Mouse (Mus musculus): Measurements from ENCODE around the gene Ncmap. TPM values are rescaled to one million over a fixed set of nuclear protein-coding genes. Genes with fewer than 3 reads are reported as not detected.
"Not testable (repeated sequence)": the region's sequence is repeated elsewhere in the genome, so short reads cannot be mapped to it uniquely, and the experiment has no call there.

Ncmap gene
- polyA plus RNA-seq, 1 experiment from 2014 or later: 1.3 TPM

DNA sequence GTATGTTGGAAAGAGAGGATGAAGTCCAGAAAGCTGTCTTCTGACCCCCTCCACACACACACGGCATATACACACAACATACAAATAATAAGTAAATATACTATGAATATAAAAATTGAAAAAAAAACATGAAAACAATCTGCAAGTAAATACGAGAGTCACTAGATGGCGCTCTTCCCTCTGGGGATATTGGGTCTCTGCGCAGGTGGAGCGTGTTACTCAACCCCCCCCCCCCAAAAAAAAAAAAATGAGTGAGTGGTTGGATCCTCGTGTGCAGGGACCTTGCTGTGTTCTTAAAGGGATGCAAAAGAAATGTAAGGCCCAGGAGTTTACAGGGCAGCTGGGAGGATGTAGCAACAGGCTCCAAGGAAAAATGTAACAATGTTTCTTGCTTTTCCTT lies 39.3 kb downstream of the Ncmap start:
- no peak overlapping the region for H3K4me2 ChIP-seq (ENCODE audit: low read depth, low read length)
- DNase-seq (ENCODE audit: low spot score): peak; percentile 82
- H3K9ac ChIP-seq (replicated peaks; ENCODE audit: low read length): no peak overlapping the region
- no peak overlapping the region for H3K27ac ChIP-seq (replicated peaks; ENCODE audit: low read depth, low read length)
- no peaks in the 10 kb centered on the region for H3K9me3 ChIP-seq (replicated peaks; ENCODE audit: control insufficient read depth, low read length)
- H3K4me3 ChIP-seq (ENCODE audit: low read depth, low read length): no peak overlapping the region
- H3K4me1 ChIP-seq (ENCODE audit: control insufficient read depth, insufficient read depth, low read length): peaks cover 4% of the 10 kb centered on the region
- ATAC-seq (replicated peaks; ENCODE audit: insufficient number of reproducible peaks, low FRiP score, low TSS enrichment, low read depth): no peak
- no peaks in the 10 kb centered on the region for H3K27me3 ChIP-seq (ENCODE audit: control insufficient read depth, insufficient read depth, low read length)
- under 1% methylated on average over 5 of the region's 6 CpGs for WGBS
- H3K36me3 ChIP-seq (replicated peaks; ENCODE audit: control insufficient read depth, insufficient read depth, low read depth, low read length): no peaks in the 10 kb centered on the region

GRCm38 (mm10) chr4:135357221-135357920 lies 40.7 kb downstream of the Ncmap start:
- whole genome bisulfite sequencing: 82% methylated on average over 12 of the region's 12 CpGs
- no peaks in the 10 kb centered on the region for H3K27me3 ChIP-seq (ENCODE audit: control insufficient read depth, insufficient read depth, low read length)
- no peak overlapping the region for H3K9ac ChIP-seq (replicated peaks; ENCODE audit: low read length)
- H3K4me3 ChIP-seq (ENCODE audit: low read depth, low read length): no peak overlapping the region
- DNase-seq (ENCODE audit: low spot score): no peak
- H3K36me3 ChIP-seq (replicated peaks; ENCODE audit: control insufficient read depth, insufficient read depth, low read depth, low read length): no peaks in the 10 kb centered on the region
- H3K27ac ChIP-seq (replicated peaks; ENCODE audit: low read depth, low read length): no peak overlapping the region
- no peaks in the 10 kb centered on the region for H3K9me3 ChIP-seq (replicated peaks; ENCODE audit: control insufficient read depth, low read length)
- no peak for ATAC-seq (replicated peaks; ENCODE audit: insufficient number of reproducible peaks, low FRiP score, low TSS enrichment, low read depth)
- H3K4me2 ChIP-seq (ENCODE audit: low read depth, low read length): no peak overlapping the region
- peaks cover 4% of the 10 kb centered on the region for H3K4me1 ChIP-seq (ENCODE audit: control insufficient read depth, insufficient read depth, low read length)

DNA sequence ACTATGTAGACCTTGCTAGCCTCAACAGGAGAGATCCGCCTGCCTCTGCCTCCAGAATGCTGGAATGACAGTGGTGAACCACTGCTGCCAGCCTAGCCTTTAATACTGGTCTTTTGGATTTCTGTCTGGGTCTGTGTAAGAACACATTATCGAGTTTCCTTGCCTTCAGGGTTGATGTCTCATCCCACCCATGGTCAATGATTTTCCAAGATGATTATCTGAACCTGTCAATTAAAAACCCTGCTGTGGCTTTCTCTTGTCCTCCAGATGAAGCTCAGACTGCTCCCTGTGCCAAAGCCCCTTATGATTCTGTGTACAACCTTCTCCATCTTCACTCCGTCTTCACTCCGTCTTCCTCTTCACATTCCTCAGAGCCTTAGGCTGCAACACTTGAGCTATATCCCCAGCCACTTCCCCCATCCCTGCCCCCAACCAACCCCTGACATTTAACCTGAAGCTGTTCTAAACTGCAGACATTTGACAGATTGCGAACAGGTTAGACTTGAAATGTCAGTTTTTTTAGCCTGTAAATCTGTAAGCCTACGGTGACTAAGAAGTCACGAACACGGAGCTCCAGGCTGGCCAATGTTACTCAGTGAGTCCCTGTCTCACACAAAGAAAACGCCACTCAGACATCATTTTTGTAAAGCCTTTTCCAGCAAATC lies 42.0 kb downstream of the Ncmap start:
- 74% methylated on average over 9 of the region's 9 CpGs for WGBS
- DNase-seq (ENCODE audit: low spot score): peak; percentile 52
- no peaks in the 10 kb centered on the region for H3K9me3 ChIP-seq (replicated peaks; ENCODE audit: control insufficient read depth, low read length)
- H3K4me3 ChIP-seq (ENCODE audit: low read depth, low read length): no peak overlapping the region
- H3K27me3 ChIP-seq (ENCODE audit: control insufficient read depth, insufficient read depth, low read length): no peaks in the 10 kb centered on the region
- peaks cover 4% of the 10 kb centered on the region for H3K4me1 ChIP-seq (ENCODE audit: control insufficient read depth, insufficient read depth, low read length)
- H3K4me2 ChIP-seq (ENCODE audit: low read depth, low read length): no peak overlapping the region
- ATAC-seq (replicated peaks; ENCODE audit: insufficient number of reproducible peaks, low FRiP score, low TSS enrichment, low read depth): no peak
- no peak overlapping the region for H3K9ac ChIP-seq (replicated peaks; ENCODE audit: low read length)
- no peak overlapping the region for H3K27ac ChIP-seq (replicated peaks; ENCODE audit: low read depth, low read length)
- peaks cover 2% of the 10 kb centered on the region; the same call in 1 of the 2 replicates for H3K36me3 ChIP-seq (replicated peaks; ENCODE audit: control insufficient read depth, insufficient read depth, low read depth, low read length)

- not testable (repeated sequence) for ATAC-seq (replicated peaks; ENCODE audit: insufficient number of reproducible peaks, low FRiP score, low TSS enrichment, low read depth); H3K4me1 ChIP-seq (ENCODE audit: control insufficient read depth, insufficient read depth, low read length); H3K27ac ChIP-seq (replicated peaks; ENCODE audit: low read depth, low read length); H3K36me3 ChIP-seq (replicated peaks; ENCODE audit: control insufficient read depth, insufficient read depth, low read depth, low read length); H3K9ac ChIP-seq (replicated peaks; ENCODE audit: low read length); H3K4me3 ChIP-seq (ENCODE audit: low read depth, low read length); H3K9me3 ChIP-seq (replicated peaks; ENCODE audit: control insufficient read depth, low read length); H3K27me3 ChIP-seq (ENCODE audit: control insufficient read depth, insufficient read depth, low read length); DNase-seq (ENCODE audit: low spot score); H3K4me2 ChIP-seq (ENCODE audit: low read depth, low read length)
Observed at GRCm38 (mm10) chr4:135354751-135355150, 43.3 kb downstream of the Ncmap start.

- Histone ChIP-seq H3K9ac (replicated peaks; ENCODE audit: low read length) (peak overlapping the region; percentile 99), H3K4me3 (ENCODE audit: low read depth, low read length) (peak overlapping the region; percentile 98), H3K4me2 (ENCODE audit: low read depth, low read length) (peak overlapping the region; percentile 37), H3K9me3 (replicated peaks; ENCODE audit: control insufficient read depth, low read length) (no peaks in the 10 kb centered on the region), H3K4me1 (ENCODE audit: control insufficient read depth, insufficient read depth, low read length) (peaks cover 4% of the 10 kb centered on the region), H3K36me3 (replicated peaks; ENCODE audit: control insufficient read depth, insufficient read depth, low read depth, low read length) (peaks cover 2% of the 10 kb centered on the region; the same call in 1 of the 2 replicates), H3K27me3 (ENCODE audit: control insufficient read depth, insufficient read depth, low read length) (no peaks in the 10 kb centered on the region), H3K27ac (replicated peaks; ENCODE audit: low read depth, low read length) (peak overlapping the region; percentile 95)
- 20% methylated on average over 12 of the region's 12 CpGs for WGBS
- DNase-seq (ENCODE audit: low spot score): no peak
- ATAC-seq (replicated peaks; ENCODE audit: insufficient number of reproducible peaks, low FRiP score, low TSS enrichment, low read depth): no peak
Observed at GRCm38 (mm10) chr4:135353794-135354450, 44.1 kb downstream of the Ncmap start.

DNA sequence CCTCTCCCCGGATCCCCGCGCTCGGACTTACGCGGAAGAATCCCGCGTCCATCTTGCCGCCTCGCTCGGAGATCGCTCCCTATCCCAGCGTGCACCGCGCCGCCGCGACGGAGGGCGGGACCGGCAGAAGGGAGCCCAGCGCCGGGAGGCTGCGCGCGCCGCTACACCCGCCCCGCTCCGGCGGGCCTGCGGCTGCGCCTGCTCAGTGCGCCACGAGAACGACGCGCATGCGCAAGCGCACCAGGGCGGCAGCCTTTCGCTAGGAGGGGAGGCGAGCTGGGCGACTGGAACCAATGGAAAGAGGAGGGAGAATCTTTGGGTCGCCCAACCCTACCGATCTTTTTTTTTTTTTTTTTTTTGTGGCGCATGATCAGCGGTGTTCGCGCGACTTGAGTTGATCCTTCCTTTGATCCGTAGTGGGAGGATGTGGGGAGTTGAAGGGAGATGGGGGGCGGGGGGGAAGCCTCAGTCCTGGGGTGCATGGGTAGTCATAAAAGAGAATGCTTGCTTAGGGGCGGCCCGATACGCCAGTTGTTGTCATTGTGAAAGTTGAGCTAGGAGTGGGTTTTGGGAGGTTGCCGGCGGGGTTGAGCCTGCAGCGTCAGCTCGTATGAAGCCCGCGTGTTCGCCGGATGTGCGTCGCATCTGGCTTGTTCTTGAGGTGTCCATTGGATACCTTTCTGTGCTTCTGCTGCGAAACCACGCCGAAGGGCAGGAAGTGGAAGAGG lies 44.8 kb downstream of the Ncmap start, which contains the start of gene Srrm1:
Srrm1 (minus strand) TSS at position 256 of the 728 bp plus-strand sequence.
- Histone ChIP-seq H3K4me3 (ENCODE audit: low read depth, low read length) (peak within 1 kb of the TSS; percentile 98), H3K4me2 (ENCODE audit: low read depth, low read length) (peak within 1 kb of the TSS; percentile 67), H3K4me1 (ENCODE audit: control insufficient read depth, insufficient read depth, low read length) (peaks cover 4% of the 10 kb centered on the region), H3K9ac (replicated peaks; ENCODE audit: low read length) (peak within 1 kb of the TSS; percentile 99), H3K27me3 (ENCODE audit: control insufficient read depth, insufficient read depth, low read length) (no peaks in the 10 kb centered on the region), H3K9me3 (replicated peaks; ENCODE audit: control insufficient read depth, low read length) (no peaks in the 10 kb centered on the region), H3K36me3 (replicated peaks; ENCODE audit: control insufficient read depth, insufficient read depth, low read depth, low read length) (peaks cover 2% of the 10 kb centered on the region; the same call in 1 of the 2 replicates), H3K27ac (replicated peaks; ENCODE audit: low read depth, low read length) (peak within 1 kb of the TSS; percentile 95)
- ATAC-seq (replicated peaks; ENCODE audit: insufficient number of reproducible peaks, low FRiP score, low TSS enrichment, low read depth) (peak; percentile 89), DNase-seq (ENCODE audit: low spot score) (peak; percentile 99)
- under 1% methylated on average over 69 of the region's 69 CpGs for WGBS

GRCm38 (mm10) chr4:135352326-135353065 lies 45.5 kb downstream of the Ncmap start:
- H3K27me3 ChIP-seq (ENCODE audit: control insufficient read depth, insufficient read depth, low read length): no peaks in the 10 kb centered on the region
- peak overlapping the region; percentile 99 for H3K9ac ChIP-seq (replicated peaks; ENCODE audit: low read length)
- H3K9me3 ChIP-seq (replicated peaks; ENCODE audit: control insufficient read depth, low read length): no peaks in the 10 kb centered on the region
- H3K4me1 ChIP-seq (ENCODE audit: control insufficient read depth, insufficient read depth, low read length): peaks cover 4% of the 10 kb centered on the region
- peaks cover 2% of the 10 kb centered on the region; the same call in 1 of the 2 replicates for H3K36me3 ChIP-seq (replicated peaks; ENCODE audit: control insufficient read depth, insufficient read depth, low read depth, low read length)
- ATAC-seq (replicated peaks; ENCODE audit: insufficient number of reproducible peaks, low FRiP score, low TSS enrichment, low read depth): peak; percentile 26; the same call in 1 of the 2 replicates
- WGBS: under 1% methylated on average over 58 of the region's 67 CpGs
- H3K4me2 ChIP-seq (ENCODE audit: low read depth, low read length): peak overlapping the region; percentile 67
- peak; percentile 67 for DNase-seq (ENCODE audit: low spot score)
- peak overlapping the region; percentile 84 for H3K27ac ChIP-seq (replicated peaks; ENCODE audit: low read depth, low read length)
- peak overlapping the region; percentile 98 for H3K4me3 ChIP-seq (ENCODE audit: low read depth, low read length)
